Mouse (Mus musculus): Measurements from ENCODE around the gene Irx4. TPM values are rescaled to one million over a fixed set of nuclear protein-coding genes. Genes with fewer than 3 reads are reported as not detected.

Gene Irx4
- polyA plus RNA-seq, 1 experiment: not detected

- TF ChIP-seq CTCF (IDR thresholded peaks at IDR 0.05; ENCODE audit: control insufficient read depth, insufficient read depth, low read length): no peak
- 25% methylated on average over 8 of the region's 8 CpGs for WGBS
Observed at GRCm38 (mm10) chr13:73264831-73265230, 4.6 kb downstream of the Irx4 start.

GRCm38 (mm10) chr13:73265442-73265841 is 5.2 kb downstream of the Irx4 start:
- 2% methylated on average over 28 of the region's 28 CpGs for WGBS
- Histone ChIP-seq H3K27ac (ENCODE audit: control insufficient read depth, insufficient read depth, low read depth, low read length, poor library complexity) (no peak overlapping the region), H3K4me1 (ENCODE audit: control insufficient read depth, insufficient read depth, low read length) (no peaks in the 10 kb centered on the region), H3K4me3 (replicated peaks; ENCODE audit: control insufficient read depth, low read depth, low read length) (no peak overlapping the region)
- no peak for TF ChIP-seq CTCF (IDR thresholded peaks at IDR 0.05; ENCODE audit: control insufficient read depth, insufficient read depth, low read length)
- TF ChIP-seq POLR2A (IDR thresholded peaks at IDR 0.05; ENCODE audit: borderline replicate concordance, control insufficient read depth, low read depth, low read length): no peak

More at GRCm38 (mm10) chr13:73264831-73265230, 4.6 kb downstream of the Irx4 start:
- no peak overlapping the region for H3K4me3 ChIP-seq (replicated peaks; ENCODE audit: control insufficient read depth, low read depth, low read length)
- no peaks in the 10 kb centered on the region for H3K4me1 ChIP-seq (ENCODE audit: control insufficient read depth, insufficient read depth, low read length)
- no peak overlapping the region for H3K27ac ChIP-seq (ENCODE audit: control insufficient read depth, insufficient read depth, low read depth, low read length, poor library complexity)

GRCm38 (mm10) chr13:73267551-73267950 is 7.3 kb downstream of the Irx4 start:
- H3K4me1 ChIP-seq (ENCODE audit: control insufficient read depth, insufficient read depth, low read length): no peaks in the 10 kb centered on the region
- no peak overlapping the region for H3K27ac ChIP-seq (ENCODE audit: control insufficient read depth, insufficient read depth, low read depth, low read length, poor library complexity)
- H3K4me3 ChIP-seq (replicated peaks; ENCODE audit: control insufficient read depth, low read depth, low read length): no peak overlapping the region
- no peak for TF ChIP-seq CTCF (IDR thresholded peaks at IDR 0.05; ENCODE audit: control insufficient read depth, insufficient read depth, low read length)
- TF ChIP-seq POLR2A (IDR thresholded peaks at IDR 0.05; ENCODE audit: borderline replicate concordance, control insufficient read depth, low read depth, low read length): no peak
- 9% methylated on average over 10 of the region's 10 CpGs for WGBS

- Histone ChIP-seq H3K27ac (ENCODE audit: control insufficient read depth, insufficient read depth, low read depth, low read length, poor library complexity) (no peak overlapping the region), H3K4me1 (ENCODE audit: control insufficient read depth, insufficient read depth, low read length) (no peaks in the 10 kb centered on the region), H3K4me3 (replicated peaks; ENCODE audit: control insufficient read depth, low read depth, low read length) (no peak overlapping the region)
- WGBS: 3% methylated on average over 20 of the region's 20 CpGs
- no peak for TF ChIP-seq POLR2A (IDR thresholded peaks at IDR 0.05; ENCODE audit: borderline replicate concordance, control insufficient read depth, low read depth, low read length)
- TF ChIP-seq CTCF (IDR thresholded peaks at IDR 0.05; ENCODE audit: control insufficient read depth, insufficient read depth, low read length): no peak
Observed at GRCm38 (mm10) chr13:73268702-73269101, 8.4 kb downstream of the Irx4 start.

GRCm38 (mm10) chr13:73269251-73269650 is 9.0 kb downstream of the Irx4 start:
- TF ChIP-seq CTCF (IDR thresholded peaks at IDR 0.05; ENCODE audit: control insufficient read depth, insufficient read depth, low read length) (no peak), POLR2A (IDR thresholded peaks at IDR 0.05; ENCODE audit: borderline replicate concordance, control insufficient read depth, low read depth, low read length) (no peak)
- 10% methylated on average over 15 of the region's 15 CpGs for WGBS
- Histone ChIP-seq H3K4me3 (replicated peaks; ENCODE audit: control insufficient read depth, low read depth, low read length) (no peak overlapping the region), H3K4me1 (ENCODE audit: control insufficient read depth, insufficient read depth, low read length) (no peaks in the 10 kb centered on the region), H3K27ac (ENCODE audit: control insufficient read depth, insufficient read depth, low read depth, low read length, poor library complexity) (no peak overlapping the region)

- no peak for TF ChIP-seq CTCF (IDR thresholded peaks at IDR 0.05; ENCODE audit: control insufficient read depth, insufficient read depth, low read length)
- TF ChIP-seq POLR2A (IDR thresholded peaks at IDR 0.05; ENCODE audit: borderline replicate concordance, control insufficient read depth, low read depth, low read length): no peak
- WGBS: 22% methylated on average over 3 of the region's 3 CpGs
- Histone ChIP-seq H3K4me1 (ENCODE audit: control insufficient read depth, insufficient read depth, low read length) (no peaks in the 10 kb centered on the region), H3K4me3 (replicated peaks; ENCODE audit: control insufficient read depth, low read depth, low read length) (no peak overlapping the region), H3K27ac (ENCODE audit: control insufficient read depth, insufficient read depth, low read depth, low read length, poor library complexity) (no peak overlapping the region)
Observed at GRCm38 (mm10) chr13:73269891-73270290, 9.6 kb downstream of the Irx4 start.

- Histone ChIP-seq H3K4me3 (replicated peaks; ENCODE audit: control insufficient read depth, low read depth, low read length) (no peak overlapping the region), H3K27ac (ENCODE audit: control insufficient read depth, insufficient read depth, low read depth, low read length, poor library complexity) (no peak overlapping the region), H3K4me1 (ENCODE audit: control insufficient read depth, insufficient read depth, low read length) (no peaks in the 10 kb centered on the region)
- TF ChIP-seq POLR2A (IDR thresholded peaks at IDR 0.05; ENCODE audit: borderline replicate concordance, control insufficient read depth, low read depth, low read length) (no peak), CTCF (IDR thresholded peaks at IDR 0.05; ENCODE audit: control insufficient read depth, insufficient read depth, low read length) (no peak)
- WGBS: 13% methylated on average over 22 of the region's 22 CpGs
Observed at GRCm38 (mm10) chr13:73270451-73271081, 10.3 kb downstream of the Irx4 start.

GRCm38 (mm10) chr13:73271336-73272242 is 11.3 kb downstream of the Irx4 start:
- no peak overlapping the region for H3K4me3 ChIP-seq (replicated peaks; ENCODE audit: control insufficient read depth, low read depth, low read length)
- WGBS: 3% methylated on average over 53 of the region's 53 CpGs
- TF ChIP-seq POLR2A (IDR thresholded peaks at IDR 0.05; ENCODE audit: borderline replicate concordance, control insufficient read depth, low read depth, low read length) (no peak), CTCF (IDR thresholded peaks at IDR 0.05; ENCODE audit: control insufficient read depth, insufficient read depth, low read length) (no peak)
- no peak overlapping the region for H3K27ac ChIP-seq (ENCODE audit: control insufficient read depth, insufficient read depth, low read depth, low read length, poor library complexity)
- H3K4me1 ChIP-seq (ENCODE audit: control insufficient read depth, insufficient read depth, low read length): no peaks in the 10 kb centered on the region

All from bone marrow, adult 2 months (tissue).